Mouse (Mus musculus): ENCODE data around the gene Hoxd10. TPM values are rescaled to one million over a fixed set of nuclear protein-coding genes. Genes with fewer than 3 reads are reported as not detected.

The Hoxd10 gene
- not detected for polyA plus RNA-seq (2017; shearing (Covaris generic))

DNA sequence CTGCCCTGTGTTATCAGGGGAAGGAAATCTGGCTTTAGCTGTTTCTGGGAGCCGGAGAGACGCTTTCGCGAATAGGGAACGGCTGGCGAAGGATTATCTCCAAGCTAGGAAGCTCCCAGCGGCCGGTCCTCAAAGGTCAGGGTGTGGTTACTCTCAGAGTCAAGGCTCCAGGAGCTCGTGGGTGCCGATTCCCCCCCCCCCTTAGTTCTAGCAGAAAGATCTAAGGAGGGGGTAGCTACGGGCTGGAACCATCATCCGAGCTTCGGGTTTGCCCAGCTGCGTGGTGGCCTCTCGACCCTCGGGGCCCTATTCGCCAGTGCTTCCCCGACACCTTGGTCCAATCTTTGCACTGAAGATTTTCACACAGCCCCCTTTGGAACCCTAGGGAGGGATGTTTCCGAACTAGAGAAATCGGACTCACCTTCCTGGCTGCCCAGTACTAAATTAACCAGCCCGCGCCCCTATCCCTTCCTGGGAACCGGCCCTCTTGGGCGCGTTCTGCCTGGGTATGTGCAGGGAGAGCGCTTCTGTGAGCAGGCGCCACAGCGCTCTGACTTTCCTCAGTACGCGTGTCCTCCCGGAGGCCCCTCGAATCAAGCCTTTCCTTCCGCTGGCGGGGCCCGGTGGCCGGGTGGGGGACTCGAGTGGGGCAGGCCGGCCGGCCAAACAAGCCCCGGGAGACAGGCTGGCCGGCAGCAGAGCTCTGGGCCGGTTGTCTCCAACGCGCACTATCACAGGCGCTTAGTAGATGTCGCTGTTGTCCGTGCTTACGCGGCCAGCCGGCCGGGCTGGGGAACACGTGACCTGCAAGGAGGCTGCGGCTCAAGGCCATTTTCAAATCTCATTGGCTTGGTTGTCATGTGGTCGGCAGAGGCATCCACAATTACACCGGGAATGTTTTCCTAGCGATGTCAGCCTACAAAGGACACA lies at the start of gene Hoxd10:
Gene Hoxd10, plus strand, starts transcription at position 903 of the 930 bp plus-strand sequence.

DNA sequence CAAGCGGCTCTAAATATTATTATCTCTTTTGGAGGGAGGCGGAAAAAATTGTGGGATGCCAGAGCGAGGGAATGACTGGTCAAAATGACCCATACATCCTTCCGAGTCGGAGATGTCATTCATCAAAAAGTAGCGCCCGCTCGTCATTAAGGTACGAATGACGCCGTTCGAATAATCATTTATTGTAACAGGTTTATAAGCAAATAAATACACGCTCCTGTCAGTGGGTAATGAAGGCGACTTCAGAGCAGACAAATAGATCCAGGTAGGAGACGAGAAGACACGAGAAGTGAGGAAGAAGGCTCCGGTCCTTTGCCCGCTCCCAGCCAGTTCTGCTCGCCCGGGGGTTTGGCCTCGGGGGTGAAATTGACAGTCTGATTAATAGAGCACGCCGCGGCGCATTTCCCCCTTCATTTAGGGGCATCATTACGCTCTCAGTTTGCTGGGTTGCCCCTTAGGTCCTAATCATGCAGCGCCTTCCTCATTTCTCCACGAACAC lies 32.2 kb upstream of the Hoxd10 start, which contains the start of gene Evx2:
Gene Evx2, minus strand, starts transcription at position 51 of the 499 bp plus-strand sequence.

GRCm38 (mm10) chr2:74667842-74668357 lies 23.8 kb upstream of the Hoxd10 start, which contains the start of gene Hoxd13:
Gene Hoxd13, plus strand, starts transcription at chr2:74668310.

DNA sequence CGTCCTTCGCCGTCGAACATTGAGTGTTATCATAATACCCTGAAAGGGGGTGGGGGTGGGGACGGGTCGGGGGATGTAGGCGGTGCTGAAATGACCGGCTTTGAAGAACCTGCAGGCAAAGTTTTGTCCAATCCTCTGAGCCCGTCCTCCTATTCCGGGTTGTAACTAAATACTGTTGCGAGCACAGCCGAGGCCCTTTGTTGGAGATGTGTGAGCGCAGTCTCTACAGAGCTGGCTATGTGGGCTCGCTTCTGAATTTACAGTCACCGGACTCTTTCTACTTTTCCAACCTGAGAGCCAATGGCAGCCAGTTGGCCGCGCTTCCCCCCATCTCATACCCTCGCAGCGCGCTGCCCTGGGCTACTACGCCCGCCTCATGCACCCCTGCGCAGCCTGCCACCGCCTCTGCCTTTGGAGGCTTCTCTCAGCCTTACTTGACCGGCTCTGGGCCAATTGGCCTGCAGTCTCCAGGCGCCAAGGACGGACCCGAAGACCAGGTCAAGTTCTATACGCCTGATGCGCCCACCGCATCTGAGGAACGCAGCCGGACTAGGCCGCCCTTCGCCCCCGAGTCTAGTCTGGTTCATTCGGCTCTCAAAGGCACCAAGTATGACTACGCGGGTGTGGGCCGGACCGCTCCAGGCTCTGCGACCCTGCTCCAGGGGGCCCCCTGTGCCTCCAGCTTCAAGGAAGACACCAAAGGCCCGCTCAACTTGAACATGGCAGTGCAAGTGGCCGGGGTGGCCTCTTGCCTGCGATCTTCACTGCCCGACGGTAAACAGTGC lies 16.7 kb upstream of the Hoxd10 start, which contains the start of gene Hoxd12:
Gene Hoxd12, plus strand, starts transcription at position 133 of the 785 bp plus-strand sequence.

DNA sequence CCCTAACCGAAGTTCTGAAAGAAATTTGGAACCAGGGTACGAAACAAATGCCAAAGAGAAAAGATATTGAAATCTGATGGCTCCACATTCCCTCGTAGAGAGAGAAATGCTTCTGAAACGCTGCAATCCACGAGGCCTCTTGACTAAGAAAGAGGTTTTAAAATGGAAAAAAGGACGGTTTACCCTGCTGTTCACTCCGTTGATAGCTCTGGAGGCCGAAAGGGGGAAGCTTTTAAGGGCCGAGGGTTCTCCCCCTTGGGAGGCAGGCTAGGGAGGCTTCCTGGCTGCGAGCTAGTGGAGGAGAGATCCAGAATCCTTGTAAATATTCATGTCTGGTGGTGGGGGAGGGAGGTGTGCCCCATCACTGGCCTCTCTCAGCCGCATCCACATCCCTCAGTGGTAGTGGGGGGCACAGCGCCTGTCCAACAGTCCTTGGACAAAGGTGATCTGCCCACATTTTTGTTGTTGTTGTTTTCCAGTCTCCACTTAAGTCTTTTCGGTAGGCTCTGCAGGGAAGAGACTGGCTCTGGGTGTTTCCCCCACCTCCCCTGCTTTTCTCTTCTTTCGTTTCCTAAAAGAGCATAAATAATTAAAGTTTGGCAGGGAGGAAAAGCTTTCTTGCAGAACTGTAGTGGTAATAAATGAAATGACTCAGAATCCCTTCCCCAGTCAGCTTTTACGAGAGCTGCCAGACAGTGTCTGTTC lies 12.7 kb upstream of the Hoxd10 start, which contains the start of gene Hoxd11:
Gene Hoxd11, plus strand, starts transcription at position 667 of the 705 bp plus-strand sequence.

GRCm38 (mm10) chr2:74697567-74698121 lies 5.9 kb downstream of the Hoxd10 start, which contains the start of gene Hoxd9:
Gene Hoxd9, plus strand, starts transcription at chr2:74697727.

GRCm38 (mm10) chr2:74704393-74704998 lies 12.8 kb downstream of the Hoxd10 start, which contains the start of gene Hoxd8:
Gene Hoxd8, plus strand, starts transcription at chr2:74704615.

DNA sequence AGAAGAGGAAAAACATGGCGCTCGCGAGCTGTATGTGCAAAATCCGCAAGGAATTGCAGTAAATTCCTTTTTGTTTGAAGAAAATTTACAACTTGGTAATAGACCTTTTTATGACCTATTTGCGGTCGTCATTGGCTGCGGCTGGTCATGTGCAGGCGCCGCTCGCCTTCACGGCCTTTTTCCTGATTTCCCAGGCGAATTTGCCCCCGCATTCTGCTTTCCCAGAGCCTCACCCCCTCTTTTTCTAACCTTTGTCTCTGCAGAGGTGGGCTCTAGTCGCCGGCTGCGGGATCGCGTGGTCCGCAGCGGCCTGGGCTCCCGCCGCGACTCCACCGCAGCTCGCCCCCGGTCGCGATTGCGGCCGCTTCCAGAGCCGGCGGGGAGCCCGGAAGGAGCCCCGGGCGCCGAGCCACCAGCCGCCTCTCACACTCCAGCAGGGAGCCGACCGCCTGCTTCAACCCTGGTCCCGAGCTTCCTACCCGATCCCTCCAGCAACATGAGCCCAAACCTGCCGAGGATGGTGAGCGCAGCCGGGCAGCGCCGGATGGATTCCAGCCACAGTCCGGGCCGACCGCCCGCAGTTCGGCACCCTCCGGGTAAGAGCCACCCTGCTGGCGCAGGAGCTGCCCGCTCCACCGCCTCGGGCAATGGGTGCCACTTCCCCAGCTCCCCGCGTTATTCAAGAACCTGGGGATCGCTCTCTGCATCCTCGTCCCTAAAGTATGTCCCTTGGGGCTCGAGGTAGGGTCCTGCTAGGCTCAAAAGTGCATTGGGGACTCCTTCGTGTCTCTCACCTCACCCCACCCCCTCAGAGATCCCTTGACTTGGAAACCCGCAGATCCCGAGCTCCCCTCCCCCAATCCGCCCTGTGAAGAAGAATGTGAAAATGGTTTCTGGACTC lies 20.2 kb downstream of the Hoxd10 start, which contains the start of the genes Hoxd3 and Hoxd4:
Gene Hoxd3, plus strand, starts transcription at position 207 of the 901 bp plus-strand sequence.
Gene Hoxd4, plus strand, starts transcription at position 209 of the 901 bp plus-strand sequence.

GRCm38 (mm10) chr2:74726551-74726950 lies 34.8 kb downstream of the Hoxd10 start, which contains the start of gene Gm28230:
Gene Gm28230, plus strand, starts transcription at chr2:74726728.

Other genes with a start within 250 kb of the Hoxd10 start
- 21.1 TPM for gene Lnpk, start 112.5 kb upstream of the Hoxd10 start, polyA plus RNA-seq (2017; shearing (Covaris generic))
- gene Evx2, start 32.4 kb upstream of the Hoxd10 start, polyA plus RNA-seq (2017; shearing (Covaris generic)), result not detected
- gene Hoxd13, start 23.6 kb upstream of the Hoxd10 start, polyA plus RNA-seq (2017; shearing (Covaris generic)), result not detected
- gene Hoxd12, start 16.9 kb upstream of the Hoxd10 start, polyA plus RNA-seq (2017; shearing (Covaris generic)), result not detected
- not detected for gene Hoxd11, start 12.4 kb upstream of the Hoxd10 start, polyA plus RNA-seq (2017; shearing (Covaris generic))
- not detected for gene Hoxd9, start 5.8 kb downstream of the Hoxd10 start, polyA plus RNA-seq (2017; shearing (Covaris generic))
- not detected for gene Hoxd8, start 12.7 kb downstream of the Hoxd10 start, polyA plus RNA-seq (2017; shearing (Covaris generic))
- gene Hoxd3, start 20.0 kb downstream of the Hoxd10 start, polyA plus RNA-seq (2017; shearing (Covaris generic)), result not detected
- not detected for gene Hoxd4, start 20.0 kb downstream of the Hoxd10 start, polyA plus RNA-seq (2017; shearing (Covaris generic))
- not detected for gene Gm28230, start 34.8 kb downstream of the Hoxd10 start, polyA plus RNA-seq (2017; shearing (Covaris generic))
- gene Hoxd1, start 71.1 kb downstream of the Hoxd10 start, polyA plus RNA-seq (2017; shearing (Covaris generic)), result not detected
- gene Mtx2, start 133.9 kb downstream of the Hoxd10 start, polyA plus RNA-seq (2017; shearing (Covaris generic)), result 18.1 TPM